Mouse (Mus musculus) bone marrow macrophage, adult 2 months (primary cell): ENCODE results near the gene Fahd1.

ENCODE experiments used
- CTCF ChIP-seq: IDR thresholded peaks from 2 replicates; pipeline ENCODE4 v1.5.1; 2012; ENCODE audit warnings: low read depth, mild to moderate bottlenecking, low read length, moderate library complexity
- POLR2A ChIP-seq: IDR thresholded peaks from 2 replicates; pipeline ENCODE4 v1.6.1; 2012; ENCODE audit warnings: mild to moderate bottlenecking, low read depth, low read length, borderline replicate concordance

DNA sequence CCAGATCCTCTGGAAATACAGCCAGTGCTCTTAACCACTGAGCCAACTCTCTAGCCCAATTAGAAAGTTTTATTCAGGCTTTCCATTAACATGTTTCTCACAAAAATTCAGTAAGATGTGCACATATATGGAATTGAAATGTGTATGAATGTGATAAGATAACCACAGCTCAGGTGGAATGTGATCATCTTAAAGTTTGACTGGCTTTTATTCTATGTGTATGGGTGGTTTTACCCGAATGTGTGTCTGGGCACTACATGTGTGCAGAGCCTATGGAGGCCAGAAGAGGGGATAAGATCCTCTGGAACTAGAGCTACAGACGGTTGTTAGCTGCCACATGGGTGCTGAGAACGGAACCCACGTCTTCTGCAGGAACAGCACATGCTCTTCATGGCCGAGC, 34.9 kb downstream of the Fahd1 start:
- TF ChIP-seq CTCF = no peak
- TF ChIP-seq POLR2A = no peak
